Mouse (Mus musculus): ENCODE data around the gene Stx16.

GRCm38 (mm10) chr2:174116929-174117328 lies 40.8 kb downstream of the Stx16 start:
- TF ChIP-seq CTCF (IDR thresholded peaks at IDR 0.05; ENCODE audit: low read depth) (no peak), EP300 (IDR thresholded peaks at IDR 0.05; ENCODE audit: low read depth) (no peak)
